Mouse (Mus musculus) stomach, postnatal 0 days (tissue): Measurements from ENCODE around the gene Rarb.

Source experiments
- CTCF ChIP-seq: IDR thresholded peaks from 2 replicates; pipeline ENCODE4 v1.5.1; 2016; ENCODE audit warnings: antibody characterized with exemption, low read depth, mild to moderate bottlenecking, moderate library complexity
- EP300 ChIP-seq: optimal IDR thresholded peaks from 2 replicates; pipeline ENCODE3; 2016; ENCODE audit warnings: antibody characterized with exemption

DNA sequence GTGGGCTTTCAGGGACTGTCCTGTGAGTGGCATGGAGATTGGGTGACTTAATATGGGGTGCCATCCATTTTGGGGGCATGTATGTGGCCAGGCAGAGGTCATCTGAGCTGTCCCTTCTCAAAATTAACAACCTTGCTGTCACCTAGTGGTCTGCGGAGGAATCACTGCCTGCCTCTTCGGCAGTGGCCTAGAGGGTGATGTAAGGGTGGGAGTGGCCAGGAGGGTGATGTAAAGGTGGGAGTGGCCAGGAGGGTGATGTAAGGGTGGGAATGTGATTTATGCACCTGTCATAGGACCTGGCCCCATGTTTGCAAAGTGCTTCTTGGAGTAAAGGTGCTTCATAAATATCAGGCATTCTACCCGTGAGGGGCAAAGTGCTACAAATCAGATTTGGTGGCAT, 371.4 kb downstream of the Rarb start:
- TF ChIP-seq CTCF (peak; percentile 63), EP300 (no peak)
